ENCODE assay signal across 7 mouse cellular contexts in genomic region chr1:167644866-167645537, GRCm38 (mm10). TPM values are rescaled to one million over a fixed set of nuclear protein-coding genes. Genes with fewer than 3 reads are reported as not detected.
A peak's percentile ranks its signal among the peaks of the same experiment; 100 is the strongest.
DNase-seq lines count a peak whose midpoint lies in the region; ATAC-seq and TF ChIP-seq lines count a peak whose summit lies in the region.

No protein-coding gene starts in this region.

- DNase-seq in adrenal gland, postnatal 25 days, result peak; percentile 86
- peak; percentile 71 for DNase-seq in embryo, embryonic 11.5 days (ENCODE audit: low read depth, low spot score)
- peak; percentile 89 to 91 for DNase-seq in gastrocnemius, postnatal 36 days
- DNase-seq in kidney, adult 2 months, result peak; percentile 79
- DNase-seq in limb, embryonic 10.5 days (ENCODE audit: low spot score), result peak; percentile 87
- peak; percentile 42 to 81 for DNase-seq in spleen, postnatal 4 days (ENCODE audit: low spot score in 2 of 2)

- TF ChIP-seq CTCF in kidney, adult 2 months (conservative IDR thresholded peaks at IDR 0.05; ENCODE audit: insufficient read depth, insufficient read length, low read depth, low read length), result peak; percentile 81

- intact Hi-C loops in gastrocnemius, postnatal 36 days (cut with DNase I), result no loop called here

- ATAC-seq in midbrain, embryonic 16.5 days, result peak; percentile 72

- no peak overlapping the region for H3K9ac ChIP-seq in midbrain, embryonic 16.5 days (ENCODE audit: low read depth, low read length)

- H3K4me3 ChIP-seq in kidney, adult 2 months (ENCODE audit: insufficient read depth, low read depth, low read length), result no peak overlapping the region
- no peak overlapping the region for H3K4me3 ChIP-seq in limb, embryonic 10.5 days
- H3K4me3 ChIP-seq in midbrain, embryonic 16.5 days (ENCODE audit: low read depth, low read length), result no peak overlapping the region

- no peak for TF ChIP-seq POLR2A in kidney, adult 2 months (IDR thresholded peaks at IDR 0.05; ENCODE audit: low read depth, low read length)

- H3K4me2 ChIP-seq in midbrain, embryonic 16.5 days (ENCODE audit: low read length), result peak overlapping the region; percentile 37; the same call in 1 of the 2 replicates

- no peak overlapping the region for H3K27ac ChIP-seq in kidney, adult 2 months (ENCODE audit: insufficient read depth, low read depth, low read length)
- no peak overlapping the region for H3K27ac ChIP-seq in limb, embryonic 10.5 days
- H3K27ac ChIP-seq in midbrain, embryonic 16.5 days (ENCODE audit: low read length), result no peak overlapping the region

- no peaks in the 10 kb centered on the region for H3K9me3 ChIP-seq in limb, embryonic 10.5 days (replicated peaks)
- no peaks in the 10 kb centered on the region for H3K9me3 ChIP-seq in midbrain, embryonic 16.5 days (replicated peaks; ENCODE audit: control insufficient read depth, low read length, poor library complexity, severe bottlenecking)

- H3K36me3 ChIP-seq in kidney, adult 2 months (ENCODE audit: control insufficient read depth, insufficient read depth, low read length), result no peaks in the 10 kb centered on the region
- no peaks in the 10 kb centered on the region for H3K36me3 ChIP-seq in limb, embryonic 10.5 days
- H3K36me3 ChIP-seq in midbrain, embryonic 16.5 days (ENCODE audit: control insufficient read depth, insufficient read depth, low read length), result no peaks in the 10 kb centered on the region

- 17% methylated on average over 16 of the region's 16 CpGs for WGBS in kidney, adult 2 months
- WGBS in limb, embryonic 10.5 days, result 19% methylated on average over 16 of the region's 16 CpGs
- 18% methylated on average over 16 of the region's 16 CpGs for WGBS in midbrain, embryonic 16.5 days

- no peaks in the 10 kb centered on the region for H3K27me3 ChIP-seq in kidney, adult 2 months (replicated peaks; ENCODE audit: control insufficient read depth, insufficient read depth, low read length)
- peaks cover 46% of the 10 kb centered on the region for H3K27me3 ChIP-seq in limb, embryonic 10.5 days (ENCODE audit: low read depth, poor library complexity, severe bottlenecking)
- H3K27me3 ChIP-seq in midbrain, embryonic 16.5 days (ENCODE audit: control insufficient read depth, insufficient read depth, low read depth, low read length), result peaks cover 5% of the 10 kb centered on the region; the same call in 1 of the 2 replicates

- H3K4me1 ChIP-seq in kidney, adult 2 months (ENCODE audit: control insufficient read depth, insufficient read depth, low read length), result no peaks in the 10 kb centered on the region
- peaks cover 18% of the 10 kb centered on the region for H3K4me1 ChIP-seq in limb, embryonic 10.5 days
- H3K4me1 ChIP-seq in midbrain, embryonic 16.5 days (ENCODE audit: control insufficient read depth, insufficient read depth, low read length), result no peaks in the 10 kb centered on the region

RNA-seq across cellular contexts. Expression of gene Lmx1a, which starts 44.0 kb away (rescaled TPM):
- total RNA-seq in adrenal gland, postnatal 25 days (2021), result not detected in 2 replicates
- total RNA-seq in gastrocnemius, postnatal 36 days (2021), result under 1 TPM; 0.25 to 0.28 TPM
- 0.02 and 0.07 TPM in 2 replicates for polyA plus RNA-seq in kidney, adult 2 months (2012; rRNA removed)
- polyA plus RNA-seq in limb, embryonic 10.5 days (2016; fragmentation: Nextera tagmentation; extraction: Ambion mirVana), result 1.1 and 1.2 TPM in 2 replicates
- 5.9 and 8.4 TPM in 2 replicates for polyA plus RNA-seq in midbrain, embryonic 16.5 days (2015; fragmentation: Nextera tagmentation; extraction: Ambion mirVana)

RNA-seq across cellular contexts. Expression of gene Rxrg, which starts 46.8 kb away (rescaled TPM):
- total RNA-seq in adrenal gland, postnatal 25 days (2021), result 2.8 and 3.8 TPM in 2 replicates
- 10 to 100 TPM; 44.8 to 48.1 TPM for total RNA-seq in gastrocnemius, postnatal 36 days (2021)
- 2.3 and 3.5 TPM in 2 replicates for polyA plus RNA-seq in kidney, adult 2 months (2012; rRNA removed)
- polyA plus RNA-seq in limb, embryonic 10.5 days (2016; fragmentation: Nextera tagmentation; extraction: Ambion mirVana), result 1.7 and 2.6 TPM in 2 replicates
- polyA plus RNA-seq in midbrain, embryonic 16.5 days (2015; fragmentation: Nextera tagmentation; extraction: Ambion mirVana), result 8.8 and 10.9 TPM in 2 replicates
